Mouse (Mus musculus) lung, postnatal 0 days (tissue): ENCODE measurements at regions not wholly inside any gene's neighbourhood (a gene's known extent, or its start where the extent isn't known, plus 50 kb on each side); places are given as distances from the start of the nearest gene placed in this dataset.

ENCODE experiments used
- ATAC-seq: fragments of 200-750 bp; cut with Nextera tagmentation; 2 replicates; pipeline ENCODE4 v1.8.0; 2017; ENCODE audit warnings: moderate library complexity
- DNase-seq: peaks from one replicate; pipeline ENCODE4 v3.0.0-alpha.2; 2016; ENCODE audit warnings: low spot score
- H3K27ac ChIP-seq: fragments of 300-500 bp; sonication (generic); 2 replicates; pipeline ENCODE4 v1.5.1; 2014; ENCODE audit warnings: antibody characterized with exemption, mild to moderate bottlenecking, low read length, mixed read lengths
- H3K27me3 ChIP-seq: fragments of 300-500 bp; sonication (generic); replicated peaks from 2 replicates; pipeline ENCODE4 v1.6.1; 2014; ENCODE audit warnings: low read length, mixed read lengths; ENCODE audit not compliant: insufficient read depth
- H3K36me3 ChIP-seq: fragments of 300-500 bp; sonication (generic); 2 replicates; pipeline ENCODE4 v1.6.1; 2014; ENCODE audit warnings: low read length, mixed read lengths; ENCODE audit not compliant: insufficient read depth
- H3K4me1 ChIP-seq: fragments of 300-500 bp; sonication (generic); 2 replicates; pipeline ENCODE4 v1.6.1; 2014; ENCODE audit warnings: antibody characterized with exemption, low read depth, low read length, mixed read lengths; ENCODE audit not compliant: insufficient read depth
- H3K4me2 ChIP-seq: fragments of 300-500 bp; sonication (generic); replicated peaks from 2 replicates; pipeline ENCODE4 v1.6.1; 2014; ENCODE audit warnings: low read depth, mild to moderate bottlenecking, low read length, moderate library complexity, mixed read lengths
- H3K4me3 ChIP-seq: fragments of 300-500 bp; sonication (generic); 2 replicates; pipeline ENCODE4 v1.5.1; 2014; ENCODE audit warnings: low read depth, low read length
- H3K9ac ChIP-seq: fragments of 300-500 bp; sonication (generic); replicated peaks from 2 replicates; pipeline ENCODE4 v1.6.1; 2014; ENCODE audit warnings: low read depth, mild to moderate bottlenecking
- H3K9me3 ChIP-seq: fragments of 300-500 bp; sonication (generic); 2 replicates; pipeline ENCODE4 v1.6.1; 2016; ENCODE audit warnings: low read length, mixed read lengths
- CTCF ChIP-seq: IDR thresholded peaks from 2 replicates; pipeline ENCODE4 v1.5.1; 2016; ENCODE audit warnings: antibody characterized with exemption, mild to moderate bottlenecking
- EP300 ChIP-seq: IDR thresholded peaks from 2 replicates; pipeline ENCODE4 v1.6.1; 2016; ENCODE audit warnings: antibody characterized with exemption, mild to moderate bottlenecking, control low read depth
- WGBS: fragments of 180-500 bp; shearing (Covaris S2); extraction: QIAGEN DNeasy Blood & Tissue Kit; methylation state at CpG from one replicate; pipeline ENCODE4 v1.1.7; 2014; 5-methylcytosine and 5-hydroxymethylcytosine counted together

GRCm38 (mm10) chr13:83716711-83717171, 212.9 kb downstream of the Mef2c start:
- DNase-seq (no peak), ATAC-seq (no peak)
- WGBS: 2% methylated on average over 8 of the region's 8 CpGs
- Histone ChIP-seq H3K4me2 (no peak overlapping the region), H3K4me3 (no peak overlapping the region), H3K9ac (no peak overlapping the region), H3K27ac (no peak overlapping the region), H3K9me3 (no peaks in the 10 kb centered on the region), H3K36me3 (no peaks in the 10 kb centered on the region), H3K4me1 (no peaks in the 10 kb centered on the region), H3K27me3 (peaks cover 68% of the 10 kb centered on the region)
- TF ChIP-seq EP300 (no peak), CTCF (no peak)

- no peaks in the 10 kb centered on the region for H3K36me3 ChIP-seq
- no peaks in the 10 kb centered on the region for H3K9me3 ChIP-seq
- H3K27me3 ChIP-seq: peaks cover 76% of the 10 kb centered on the region
- H3K27ac ChIP-seq: no peak overlapping the region
- WGBS: 12% methylated on average over 4 of the region's 4 CpGs
- H3K4me1 ChIP-seq: no peaks in the 10 kb centered on the region
- H3K9ac ChIP-seq: no peak overlapping the region
- no peak overlapping the region for H3K4me2 ChIP-seq
- ATAC-seq: no peak
- no peak for DNase-seq
- no peak overlapping the region for H3K4me3 ChIP-seq
- TF ChIP-seq CTCF: no peak
- no peak for TF ChIP-seq EP300
Measured at GRCm38 (mm10) chr13:83717686-83718210, 213.9 kb downstream of the Mef2c start.

- H3K4me2 ChIP-seq: no peak overlapping the region
- no peaks in the 10 kb centered on the region for H3K9me3 ChIP-seq
- H3K9ac ChIP-seq: no peak overlapping the region
- H3K4me1 ChIP-seq: no peaks in the 10 kb centered on the region
- TF ChIP-seq EP300 (no peak), CTCF (no peak)
- no peak for DNase-seq
- no peak for ATAC-seq
- no peak overlapping the region for H3K27ac ChIP-seq
- peaks cover 84% of the 10 kb centered on the region for H3K27me3 ChIP-seq
- WGBS: 3% methylated on average over 10 of the region's 10 CpGs
- no peaks in the 10 kb centered on the region for H3K36me3 ChIP-seq
- H3K4me3 ChIP-seq: no peak overlapping the region
Measured at GRCm38 (mm10) chr13:83718431-83719410, 214.9 kb downstream of the Mef2c start.

GRCm38 (mm10) chr13:83719635-83720291, 215.9 kb downstream of the Mef2c start:
- H3K36me3 ChIP-seq: no peaks in the 10 kb centered on the region
- no peak for ATAC-seq
- 6% methylated on average over 24 of the region's 24 CpGs for WGBS
- no peak for TF ChIP-seq EP300
- no peak for TF ChIP-seq CTCF
- no peak overlapping the region for H3K4me2 ChIP-seq
- H3K27me3 ChIP-seq: peaks cover 85% of the 10 kb centered on the region
- no peak overlapping the region for H3K4me3 ChIP-seq
- no peak for DNase-seq
- H3K9me3 ChIP-seq: no peaks in the 10 kb centered on the region
- no peaks in the 10 kb centered on the region for H3K4me1 ChIP-seq
- H3K9ac ChIP-seq: no peak overlapping the region
- no peak overlapping the region for H3K27ac ChIP-seq

GRCm38 (mm10) chr13:83720352-83720751, 216.5 kb downstream of the Mef2c start:
- Histone ChIP-seq H3K27me3 (peaks cover 86% of the 10 kb centered on the region), H3K9ac (no peak overlapping the region), H3K36me3 (no peaks in the 10 kb centered on the region), H3K4me3 (no peak overlapping the region), H3K4me1 (no peaks in the 10 kb centered on the region), H3K4me2 (no peak overlapping the region), H3K27ac (no peak overlapping the region), H3K9me3 (no peaks in the 10 kb centered on the region)
- 3% methylated on average over 12 of the region's 12 CpGs for WGBS
- TF ChIP-seq EP300: no peak
- ATAC-seq (no peak), DNase-seq (no peak)

- DNase-seq: no peak
- WGBS: under 1% methylated on average over 30 of the region's 30 CpGs
- Histone ChIP-seq H3K9ac (no peak overlapping the region), H3K36me3 (no peaks in the 10 kb centered on the region), H3K27ac (no peak overlapping the region), H3K4me3 (0 out of 2 replicates have a peak overlapping the region, but pooled peaks have one; percentile 8), H3K27me3 (peaks cover 89% of the 10 kb centered on the region), H3K9me3 (no peaks in the 10 kb centered on the region), H3K4me2 (peak overlapping the region; percentile 25; the same call in 1 of the 2 replicates), H3K4me1 (no peaks in the 10 kb centered on the region)
- TF ChIP-seq CTCF (no peak), EP300 (no peak)
- no peak for ATAC-seq
Measured at GRCm38 (mm10) chr13:83720883-83721371, 217.1 kb downstream of the Mef2c start.
